Mouse (Mus musculus) A20 (cell line): Measurements from ENCODE around the gene Pygb.

Source experiments
- DNase-seq: peaks from one replicate; pipeline ENCODE4 v3.0.0-alpha.2; 2011; ENCODE audit warnings: low read depth, low spot score

The Pygb gene

DNA sequence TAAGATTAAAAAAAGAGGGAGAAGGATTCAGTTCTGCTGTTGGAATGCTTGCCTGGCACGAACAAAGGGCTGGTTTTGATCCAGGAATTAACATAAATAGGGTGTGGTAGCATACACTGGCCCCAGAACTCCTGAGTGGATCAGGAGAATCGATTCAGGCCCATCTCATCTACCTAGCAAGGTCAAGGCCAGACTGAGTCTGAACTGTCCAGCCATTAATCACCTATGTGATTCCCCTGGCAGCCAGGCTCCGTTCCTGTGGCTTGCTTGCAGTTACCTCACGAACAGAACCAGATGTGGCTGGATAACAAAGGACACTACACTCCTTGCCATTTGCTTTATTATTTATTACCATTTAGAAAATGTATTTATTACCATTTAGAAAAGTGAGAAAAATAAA, 6.8 kb downstream of the Pygb start:
- DNase-seq = no peak

DNA sequence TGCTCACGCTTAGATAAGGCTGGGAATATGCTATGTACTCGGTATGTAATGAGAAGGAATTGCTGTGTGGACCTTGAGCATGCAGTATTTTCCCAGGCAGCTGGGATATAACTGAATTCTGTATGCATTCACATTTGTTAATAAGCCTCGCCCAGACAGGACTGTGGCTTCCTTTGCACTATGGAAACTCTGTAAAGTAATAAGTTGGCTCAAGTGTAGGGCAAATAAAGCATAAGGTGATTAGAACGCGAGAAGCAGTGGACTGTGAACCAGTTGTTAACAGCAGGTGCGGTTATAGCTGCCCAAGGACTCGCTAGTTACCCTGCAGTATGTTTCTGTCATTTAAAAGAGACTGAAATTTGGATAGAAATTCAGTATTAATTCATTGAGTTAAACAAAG, 11.5 kb downstream of the Pygb start:
- no peak for DNase-seq

DNA sequence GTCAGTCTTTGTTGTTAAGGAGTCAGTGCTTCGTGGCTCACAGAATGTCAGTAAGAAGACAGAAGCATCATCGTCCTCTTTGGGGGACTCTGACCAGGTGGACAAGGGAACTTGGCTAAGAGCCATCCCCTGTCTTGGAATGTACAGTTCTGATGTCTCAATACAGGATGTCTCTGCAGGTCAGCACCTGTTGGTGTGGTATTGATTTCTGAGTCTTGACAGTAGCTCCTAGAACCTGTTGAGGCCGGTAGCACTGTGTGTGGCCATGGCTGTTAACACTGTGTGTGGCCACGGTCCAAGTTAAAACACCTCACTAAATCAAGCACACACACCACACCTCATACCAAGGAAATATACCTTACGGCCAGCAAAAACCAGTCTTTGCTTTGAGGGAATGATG, 14.1 kb downstream of the Pygb start:
- no peak for DNase-seq

DNA sequence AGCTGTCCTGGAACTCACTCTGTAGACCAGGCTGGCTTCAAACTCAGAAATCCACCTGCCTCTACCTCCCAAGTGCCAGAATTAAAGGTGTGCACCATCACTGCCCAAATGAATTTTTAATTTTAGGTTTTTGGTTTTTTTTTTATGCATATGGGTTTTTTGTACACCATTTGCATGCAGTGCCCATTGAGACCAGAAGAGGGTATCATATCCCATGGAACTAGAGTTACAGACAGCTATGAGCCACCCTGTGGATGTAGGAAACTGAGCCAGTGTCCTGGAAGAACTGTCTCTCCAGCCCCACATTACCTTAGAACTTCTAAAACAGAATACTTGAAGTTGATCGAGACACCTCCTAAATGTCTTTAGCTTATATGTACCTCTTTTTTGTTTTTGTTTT, 16.5 kb downstream of the Pygb start:
- no peak for DNase-seq

DNA sequence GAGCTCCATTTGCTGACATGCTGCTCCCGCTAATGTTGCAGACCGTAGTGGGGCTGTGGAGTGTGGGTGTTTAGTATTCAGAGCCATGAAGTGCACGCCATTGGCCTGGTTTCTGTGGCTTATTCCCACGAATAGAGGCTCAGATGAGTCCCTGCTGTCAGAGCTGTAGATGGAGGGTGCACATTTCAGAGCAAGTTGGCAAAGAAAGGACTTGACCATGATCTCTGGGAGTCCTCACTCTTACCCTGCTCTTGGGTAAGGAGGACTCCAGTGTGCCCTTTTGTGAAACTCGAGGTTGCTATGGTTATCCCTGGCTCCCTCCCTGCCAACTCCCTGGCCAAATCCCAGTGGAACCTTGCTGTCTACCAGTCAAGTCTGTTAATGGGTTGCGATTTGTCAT, 21.8 kb downstream of the Pygb start:
- DNase-seq = no peak

DNA sequence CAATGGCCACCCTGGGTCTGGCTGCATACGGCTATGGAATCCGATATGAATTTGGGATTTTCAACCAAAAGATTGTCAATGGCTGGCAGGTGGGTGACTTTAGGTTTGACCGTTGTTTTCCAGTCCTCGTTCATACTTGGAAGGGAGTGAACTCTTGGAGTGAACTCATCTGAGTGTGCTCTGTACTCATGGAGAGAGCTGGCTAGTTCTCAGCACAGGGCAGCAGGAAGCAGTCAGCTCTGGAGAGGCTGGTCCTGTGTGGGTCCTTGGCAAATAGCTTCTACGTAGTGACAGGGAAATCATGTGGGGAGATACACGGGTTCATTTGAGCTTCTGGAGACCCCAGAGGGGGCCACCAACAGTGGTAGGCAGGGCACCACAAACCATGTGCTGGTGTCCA, 22.3 kb downstream of the Pygb start:
- DNase-seq = no peak

DNA sequence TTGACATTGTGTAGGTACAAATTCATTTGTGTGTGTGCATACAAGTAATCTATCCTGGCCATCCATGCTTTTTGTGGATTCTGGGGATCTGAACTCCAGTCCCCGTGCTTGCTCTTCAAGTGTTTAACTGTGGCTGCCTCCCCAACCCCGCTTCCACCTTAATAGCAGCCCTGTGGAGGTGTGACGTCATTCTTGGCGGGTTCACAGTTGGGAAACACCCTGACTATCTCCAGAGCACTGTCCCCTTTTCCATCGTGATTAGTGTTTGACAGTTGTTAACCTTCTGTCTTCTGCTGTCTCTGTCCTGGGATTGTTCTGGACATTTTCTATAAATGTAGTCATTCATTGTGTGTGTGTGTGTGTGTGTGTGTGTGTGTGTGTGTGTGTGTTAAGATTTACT, 24.1 kb downstream of the Pygb start:
- DNase-seq = no peak

DNA sequence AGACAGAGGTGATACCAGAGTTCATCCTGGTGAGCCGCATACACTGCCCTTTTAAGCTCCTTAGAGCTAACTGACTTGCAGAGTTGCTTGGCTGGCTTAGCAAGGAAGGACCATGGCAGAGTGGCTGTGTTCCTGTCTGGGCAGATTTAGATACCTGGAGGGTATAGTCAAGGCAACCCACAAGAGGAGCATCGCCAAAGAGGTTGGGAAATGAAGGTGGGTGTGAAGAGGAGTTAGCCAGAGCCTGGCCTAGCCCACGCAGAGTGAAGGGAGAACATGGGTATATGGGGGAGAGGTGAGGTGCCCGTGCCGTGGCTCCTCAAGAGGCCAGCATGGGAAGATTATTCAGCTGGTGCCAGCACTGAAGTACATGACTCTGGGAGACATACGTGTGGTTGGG, 26.3 kb downstream of the Pygb start:
- DNase-seq = no peak

DNA sequence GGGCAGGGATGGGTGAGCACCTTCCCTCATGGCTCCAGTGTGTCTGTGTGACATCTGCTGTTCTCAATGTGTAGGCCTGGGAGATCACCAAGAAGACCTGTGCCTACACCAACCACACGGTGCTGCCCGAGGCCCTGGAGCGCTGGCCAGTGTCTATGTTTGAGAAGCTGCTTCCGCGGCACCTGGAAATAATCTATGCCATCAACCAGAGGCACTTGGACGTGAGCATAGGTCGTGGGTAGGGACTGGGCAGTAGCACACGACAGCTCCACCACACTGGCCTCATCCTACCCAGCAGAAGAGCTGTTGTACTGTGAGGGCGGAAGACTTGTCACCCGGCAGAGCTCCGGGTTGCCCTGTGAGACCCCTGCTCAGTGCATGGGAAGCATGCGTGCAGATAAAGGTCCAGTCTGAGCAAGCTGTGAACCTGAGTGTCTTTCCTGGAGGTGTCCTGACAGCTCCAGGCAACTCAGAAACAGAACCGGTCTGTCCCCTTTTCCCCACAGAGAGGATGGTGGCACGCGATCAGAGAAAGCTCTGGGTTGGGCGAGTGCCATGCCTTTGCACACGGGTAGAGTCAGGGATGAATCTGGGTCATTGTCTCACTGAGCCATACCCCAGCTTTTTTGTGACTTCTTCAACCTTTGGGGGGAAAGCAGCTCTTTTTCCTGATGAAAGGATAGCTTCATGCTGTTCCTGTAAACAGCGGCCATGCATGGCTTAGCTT, 30.3 kb downstream of the Pygb start:
- DNase-seq = no peak

DNA sequence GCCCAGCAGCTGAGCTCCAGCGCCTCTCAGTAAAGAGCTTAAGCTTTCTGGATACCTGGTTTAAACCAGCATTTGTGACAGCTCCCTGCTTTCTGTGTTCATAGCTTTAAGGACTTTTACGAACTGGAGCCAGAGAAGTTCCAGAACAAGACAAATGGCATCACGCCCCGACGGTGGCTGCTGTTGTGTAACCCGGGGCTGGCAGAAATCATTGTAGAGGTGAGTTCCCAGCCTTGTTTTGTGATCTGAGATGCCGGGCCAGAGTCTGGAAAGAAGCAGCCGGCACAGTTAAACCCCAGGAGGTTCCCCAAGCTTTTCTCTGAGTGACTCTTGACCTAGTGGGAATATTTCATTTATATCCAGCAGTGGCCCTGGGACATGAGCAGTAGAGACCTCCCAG, 32.2 kb downstream of the Pygb start:
- no peak for DNase-seq

DNA sequence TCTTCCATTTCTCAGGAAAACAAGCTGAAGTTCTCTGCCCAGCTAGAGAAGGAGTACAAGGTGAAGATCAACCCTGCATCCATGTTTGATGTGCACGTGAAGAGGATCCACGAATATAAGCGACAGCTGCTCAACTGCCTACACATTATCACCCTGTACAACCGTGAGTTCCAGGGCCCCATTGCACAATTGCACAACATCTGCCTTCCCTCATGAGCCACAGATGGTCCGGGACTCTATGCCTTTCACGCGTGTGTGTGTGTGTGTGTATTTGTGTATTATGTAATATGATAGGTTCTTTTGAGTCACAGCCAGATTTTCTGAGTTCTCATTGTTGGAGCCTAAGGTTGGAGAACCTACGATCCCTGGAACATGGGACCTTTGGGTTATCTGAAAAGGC, 34.2 kb downstream of the Pygb start:
- DNase-seq = no peak

DNA sequence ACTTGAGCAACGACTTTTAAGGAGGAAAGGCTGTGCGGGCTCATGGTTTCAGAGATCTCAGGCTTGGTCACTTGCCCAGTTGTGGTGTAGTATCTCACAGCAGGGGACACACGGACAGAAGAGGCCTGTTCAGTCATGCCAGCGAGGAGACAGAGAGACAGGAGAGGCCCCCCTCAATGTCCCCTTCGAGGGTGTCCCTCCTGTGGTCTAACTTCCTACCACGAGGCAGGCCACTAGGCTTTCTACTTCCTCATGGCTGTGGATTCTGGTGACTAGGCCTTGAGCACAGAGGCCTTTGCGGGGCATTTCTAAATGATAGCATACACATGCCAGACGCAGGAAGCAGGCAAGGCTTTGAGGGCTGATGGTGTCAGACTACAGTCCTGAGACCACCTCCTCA, 36.5 kb downstream of the Pygb start:
- DNase-seq = no peak

DNA sequence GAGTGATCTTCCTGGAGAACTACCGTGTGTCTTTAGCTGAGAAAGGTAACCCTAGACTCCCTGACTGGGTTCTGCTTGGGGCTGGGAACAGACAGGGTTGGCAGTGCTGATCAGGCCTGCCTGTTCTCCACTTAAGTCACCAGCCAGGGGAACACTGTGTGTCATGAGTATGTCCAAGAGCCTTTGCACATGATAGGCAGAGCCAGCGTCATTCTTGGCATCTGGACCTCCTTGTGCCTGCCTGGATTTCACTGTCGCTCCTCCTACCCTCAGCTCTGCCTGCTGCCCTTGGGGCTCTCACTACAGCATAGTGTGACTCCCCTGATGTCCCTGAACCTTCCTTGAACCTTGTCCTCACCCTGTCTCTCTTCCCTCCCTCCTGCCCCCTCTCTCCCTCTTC, 39.9 kb downstream of the Pygb start:
- no peak for DNase-seq

DNA sequence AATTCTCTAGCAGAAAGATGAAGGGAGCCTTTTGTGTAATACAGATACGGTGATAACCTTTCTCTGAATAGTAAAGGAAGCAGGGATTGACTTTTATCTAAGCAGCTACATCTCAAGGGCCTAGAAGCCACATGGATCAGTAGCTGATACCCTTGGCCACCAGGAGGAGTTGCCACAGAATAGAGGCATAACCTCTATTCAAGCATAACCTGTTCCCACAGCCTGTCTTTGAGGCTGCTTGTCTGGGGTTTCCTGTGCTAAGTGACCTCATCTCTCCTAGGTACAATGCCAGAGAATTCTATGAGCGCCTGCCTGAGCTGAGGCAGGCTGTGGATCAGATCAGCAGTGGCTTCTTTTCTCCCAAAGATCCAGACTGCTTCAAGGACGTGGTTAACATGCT, 41.6 kb downstream of the Pygb start:
- no peak for DNase-seq

DNA sequence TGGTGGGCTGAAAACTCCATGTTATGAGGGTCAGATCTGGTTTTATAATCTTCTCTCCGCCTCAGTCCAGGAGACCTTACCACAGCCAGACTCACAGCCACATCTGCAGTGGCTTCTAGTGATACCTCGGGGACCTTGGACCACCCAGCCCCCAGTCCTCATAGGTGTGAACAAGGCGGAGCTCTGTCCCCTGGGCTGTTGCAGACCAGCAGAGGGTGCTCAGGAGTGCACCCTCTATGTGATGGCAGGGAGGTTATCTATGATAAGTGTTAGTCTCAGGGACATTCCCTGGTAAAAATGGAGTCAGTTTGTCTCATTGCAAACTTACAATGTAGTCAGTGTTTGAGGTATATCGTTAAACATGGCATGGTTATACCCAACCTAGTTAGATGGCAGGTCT, 42.1 kb downstream of the Pygb start:
- no peak for DNase-seq

DNA sequence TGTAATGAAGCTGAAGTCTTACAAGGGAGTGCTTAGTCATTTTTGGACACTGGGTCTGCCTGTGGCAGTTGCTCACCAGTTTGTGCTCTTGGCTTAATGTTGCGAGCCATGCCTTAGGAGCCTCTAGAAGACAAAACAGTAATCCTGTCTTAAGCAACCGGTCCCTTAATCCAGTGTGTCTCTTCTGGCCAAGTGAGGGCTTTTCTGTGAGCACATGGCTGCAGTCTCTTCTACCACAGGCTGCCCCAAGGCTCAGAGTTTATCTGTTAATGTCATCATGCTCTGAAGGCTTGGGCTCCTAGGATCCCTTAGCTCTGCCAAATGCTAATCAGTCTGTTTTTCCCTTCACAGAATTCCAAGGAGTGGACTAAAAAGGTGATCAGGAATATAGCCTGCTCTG, 43.5 kb downstream of the Pygb start:
- no peak for DNase-seq

DNA sequence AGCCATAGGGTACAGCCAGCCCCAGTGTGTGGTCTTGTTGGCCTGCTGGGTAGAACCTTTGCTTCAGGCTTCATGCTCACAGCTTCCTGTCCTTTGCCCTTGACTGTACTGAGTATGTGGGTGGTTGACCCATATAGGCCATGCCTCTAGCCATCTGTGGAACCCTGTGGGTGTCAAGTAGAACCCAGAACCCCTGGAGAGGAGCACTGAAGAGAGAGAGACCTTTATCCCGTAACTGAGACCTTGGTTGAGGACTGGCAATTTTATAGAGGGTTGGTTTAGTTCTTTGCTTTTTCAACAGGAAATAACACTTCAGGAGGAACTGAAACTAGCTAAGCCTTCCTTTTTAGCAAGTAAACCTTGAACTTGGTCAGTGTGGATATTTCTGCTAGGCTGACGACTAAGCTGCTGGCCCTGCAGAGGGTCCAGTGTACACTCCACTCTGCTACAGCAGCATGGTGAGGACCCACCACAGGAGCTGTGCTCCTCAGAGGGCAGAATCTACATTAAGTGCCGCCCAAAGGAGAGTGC, 44.4 kb downstream of the Pygb start:
- peak; percentile 80 for DNase-seq

DNA sequence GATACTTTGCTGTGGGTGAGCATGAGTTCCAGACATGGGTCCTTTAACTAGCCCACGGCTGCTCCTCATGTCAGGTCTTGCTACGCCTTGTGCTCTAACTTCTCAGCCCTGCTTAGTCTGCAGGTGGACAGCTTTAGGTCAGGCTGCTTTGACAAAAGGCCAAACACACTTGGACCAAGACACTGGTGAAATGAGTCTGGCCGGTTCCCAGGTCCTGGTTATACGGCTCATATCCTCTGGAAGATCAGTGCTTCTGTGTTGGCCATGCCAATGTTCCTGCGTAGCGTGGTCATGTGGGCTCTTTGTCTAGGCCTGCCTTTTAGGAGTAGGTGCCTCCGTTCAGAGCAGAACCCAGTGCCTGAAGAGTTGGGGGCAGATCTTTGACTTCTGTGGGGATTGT, 45.5 kb downstream of the Pygb start:
- DNase-seq = no peak

DNA sequence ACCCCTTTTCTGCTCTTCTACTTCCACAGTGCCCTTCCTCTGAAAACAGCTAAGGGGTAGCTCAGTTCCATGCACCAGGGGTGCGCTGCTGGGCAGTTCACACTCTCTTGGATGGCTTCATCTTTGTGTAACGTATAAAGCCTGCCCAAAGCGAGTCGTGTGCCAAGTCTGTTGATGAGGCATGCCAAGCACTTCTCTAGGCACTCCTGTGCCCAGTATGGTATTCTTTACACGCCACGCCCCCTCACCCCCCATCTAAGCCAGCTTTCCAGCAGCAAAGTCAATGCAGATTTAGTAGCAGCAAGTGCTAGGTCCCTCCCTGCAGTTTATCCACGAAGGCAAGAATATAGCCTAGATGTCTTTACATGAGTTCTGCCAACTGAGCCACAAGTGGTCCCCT, 48.1 kb downstream of the Pygb start:
- no peak for DNase-seq

DNA sequence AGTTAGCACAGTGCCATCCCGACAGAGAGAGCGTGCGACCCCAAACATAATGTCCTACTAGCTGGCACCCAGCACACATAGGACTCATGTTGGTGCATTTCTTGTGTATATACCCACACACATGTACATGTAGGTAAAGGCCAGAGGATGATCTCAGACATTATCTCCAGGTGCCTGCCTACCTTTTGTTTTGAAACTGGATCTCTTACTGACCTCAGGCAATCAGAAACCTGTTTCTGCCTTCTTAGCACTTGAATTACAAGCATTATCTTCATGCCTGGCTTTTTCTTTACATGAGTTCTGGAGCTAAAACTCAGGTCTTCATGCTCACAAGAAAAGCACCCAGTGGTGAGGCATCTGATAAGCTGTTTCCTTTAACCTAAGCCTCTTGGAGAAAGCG, 49.4 kb downstream of the Pygb start:
- no peak for DNase-seq

DNA sequence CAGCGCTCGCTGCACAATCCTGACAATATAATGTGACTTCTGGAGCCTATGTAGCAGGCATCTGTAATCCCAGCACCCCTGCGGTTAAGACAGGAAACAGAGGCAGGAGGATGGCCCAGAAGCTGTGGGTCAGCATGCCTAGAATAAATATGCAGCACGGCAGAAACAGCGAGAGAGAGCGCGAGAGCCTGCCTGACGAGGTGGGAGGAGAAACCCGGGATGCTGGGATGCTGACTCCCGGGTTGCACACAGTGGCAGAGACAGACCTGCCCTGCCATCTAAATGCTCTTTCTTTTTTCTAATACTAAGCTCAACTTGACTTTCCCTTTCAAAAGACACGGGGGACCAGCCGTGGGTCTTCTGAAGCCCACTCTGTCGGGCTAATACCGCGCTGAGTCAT, 50.4 kb downstream of the Pygb start:
- DNase-seq = no peak

DNA sequence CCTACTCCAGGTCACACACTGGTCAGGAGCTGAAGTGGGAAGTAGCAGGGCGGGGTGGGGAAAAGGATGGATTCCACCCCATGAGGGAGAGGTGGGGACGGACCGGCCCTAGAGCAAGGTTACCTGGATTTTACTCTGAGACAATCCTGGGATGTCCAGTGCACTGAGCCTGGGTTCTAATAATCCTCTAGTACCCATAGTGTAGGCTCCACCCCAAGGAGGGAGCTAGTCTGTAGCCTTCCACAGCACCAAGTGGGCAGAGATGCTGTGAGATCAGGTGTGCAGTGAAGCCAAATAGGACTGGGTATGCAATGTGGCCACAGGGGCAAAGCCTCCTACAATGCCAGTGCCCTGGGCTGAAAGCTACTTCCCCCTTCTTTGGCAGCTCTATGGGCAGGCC, 51.2 kb downstream of the Pygb start:
- DNase-seq = no peak

DNA sequence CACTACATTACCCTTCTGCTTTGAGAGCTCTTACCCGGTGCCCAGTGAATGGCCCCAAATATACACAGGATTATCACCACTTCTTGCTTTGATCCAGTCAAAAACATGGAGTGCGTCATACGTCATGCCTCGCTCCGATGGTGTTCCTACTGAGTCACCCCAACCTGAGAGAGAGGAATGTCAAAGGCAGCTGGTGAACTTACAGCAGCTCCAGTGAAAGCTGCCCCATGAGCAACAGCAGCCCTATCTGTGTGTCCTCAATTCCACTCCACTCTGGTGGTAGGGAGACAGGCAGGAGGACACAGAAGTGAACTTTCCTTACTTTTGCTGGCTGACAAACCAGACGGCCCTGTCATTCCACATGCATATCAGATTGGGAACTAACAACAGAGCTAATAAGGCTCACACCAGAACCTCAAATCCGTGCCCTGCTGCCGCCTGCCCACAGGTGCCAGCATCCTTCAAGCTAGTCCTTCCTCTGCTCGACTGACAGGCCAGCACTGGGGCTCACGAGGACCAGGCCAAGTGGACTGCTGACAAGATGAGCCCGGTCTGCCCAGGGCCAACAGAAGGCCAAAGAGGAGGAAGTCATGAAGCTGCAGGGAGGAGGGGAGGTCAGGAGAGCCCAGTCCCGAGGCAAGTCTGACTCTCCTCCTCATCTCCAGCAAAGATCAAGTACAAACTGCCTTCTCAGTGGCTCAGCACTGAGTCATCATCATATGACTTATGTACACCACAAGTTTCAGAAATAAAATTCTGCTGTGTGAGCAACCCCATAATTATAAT, 53.3 kb downstream of the Pygb start:
- DNase-seq = no peak
